13 mouse cellular contexts compared by ENCODE assay signal in the genomic region with DNA sequence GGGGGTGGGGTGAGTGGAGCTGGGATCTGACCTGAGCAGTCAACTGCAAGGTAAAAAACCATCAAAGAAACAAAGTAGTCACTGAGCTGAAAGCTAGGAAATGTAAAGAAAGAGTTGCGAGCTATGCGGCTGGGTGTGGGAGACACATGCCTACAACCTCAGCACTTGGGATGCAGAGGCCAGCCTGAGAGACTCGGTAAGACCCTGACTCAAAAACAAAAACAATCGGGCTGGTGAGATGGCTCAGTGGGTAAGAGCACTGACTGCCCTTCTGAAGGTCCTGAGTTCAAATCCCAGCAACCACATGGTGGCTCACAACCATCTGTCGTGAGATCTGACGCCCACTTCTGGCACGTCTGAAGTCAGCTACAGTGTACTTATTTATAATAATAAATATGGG. TPM values are rescaled to one million over a fixed set of nuclear protein-coding genes. Genes with fewer than 3 reads are reported as not detected.
DNase-seq lines count a peak whose midpoint lies in the region; ATAC-seq and TF ChIP-seq lines count a peak whose summit lies in the region.
"Not testable (repeated sequence)": the region's sequence is repeated elsewhere in the genome, so short reads cannot be mapped to it uniquely, and the experiment has no call there.
"Had no signal": no experiment of that assay in that cellular context is flagged by ENCODE, and none has a peak within 500 bp of the region (broad histone marks: within the 10 kb centered on the region; RNA-seq: fewer than 3 reads in every experiment).

No protein-coding gene starts in this region.

- TF ChIP-seq EP300 in MEL (IDR thresholded peaks at IDR 0.05; ENCODE audit: low read depth in 1 of 2, low read length in 2 of 2), result not testable (repeated sequence)

- H3K4me2 ChIP-seq in embryonic facial prominence, embryonic 15.5 days (replicated peaks), result peak overlapping the region; percentile 86
- H3K4me2 ChIP-seq in heart, embryonic 12.5 days, result peak overlapping the region; percentile 89
- H3K4me2 ChIP-seq in intestine, embryonic 15.5 days (replicated peaks), result peak overlapping the region; percentile 88
- peak overlapping the region; percentile 88 for H3K4me2 ChIP-seq in limb, embryonic 13.5 days (replicated peaks)
- H3K4me2 ChIP-seq in lung, embryonic 16.5 days (ENCODE audit: low read depth, low read length), result peak overlapping the region; percentile 66
- H3K4me2 ChIP-seq in neural tube, embryonic 13.5 days, result peak overlapping the region; percentile 97

- H3K79me2 ChIP-seq in MEL (ENCODE audit: control insufficient read depth, insufficient read depth, low read length, poor library complexity), result peaks cover 26% of the 10 kb centered on the region

- not testable (repeated sequence) for H3K27ac ChIP-seq in MEL (ENCODE audit: control insufficient read depth, low read depth, low read length); neural tube, embryonic 13.5 days (replicated peaks)
- H3K27ac ChIP-seq in embryonic facial prominence, embryonic 15.5 days (replicated peaks), result peak overlapping the region; percentile 95; the same call in 1 of the 2 replicates
- peak overlapping the region; percentile 96 for H3K27ac ChIP-seq in heart, embryonic 12.5 days (ENCODE audit: poor library complexity, severe bottlenecking)
- peak overlapping the region; percentile 74 for H3K27ac ChIP-seq in intestine, embryonic 15.5 days
- peak overlapping the region; percentile 95; the same call in 1 of the 2 replicates for H3K27ac ChIP-seq in limb, embryonic 13.5 days
- peak overlapping the region; percentile 99 for H3K27ac ChIP-seq in lung, embryonic 16.5 days (ENCODE audit: low read length)

- not testable (repeated sequence) for DNase-seq in MEL (ENCODE audit: low read depth, low spot score)
- DNase-seq in thymus, postnatal 4 days, result peak; percentile 18

- not testable (repeated sequence) for H3K9me3 ChIP-seq in MEL (replicated peaks; ENCODE audit: insufficient read depth, low read length); embryonic facial prominence, embryonic 15.5 days (replicated peaks); heart, embryonic 12.5 days (replicated peaks); intestine, embryonic 15.5 days; limb, embryonic 13.5 days; lung, embryonic 16.5 days (ENCODE audit: control insufficient read depth, low read length); neural tube, embryonic 13.5 days

- peak overlapping the region; percentile 64 to 94 for H3K4me3 ChIP-seq in MEL (ENCODE audit: control insufficient read depth in 1 of 2, insufficient read depth in 1 of 2, low read depth in 2 of 2, low read length in 2 of 2)
- H3K4me3 ChIP-seq in embryonic facial prominence, embryonic 15.5 days (replicated peaks), result peak overlapping the region; percentile 57; the same call in 1 of the 2 replicates
- H3K4me3 ChIP-seq in heart, embryonic 12.5 days, result peak overlapping the region; percentile 70
- H3K4me3 ChIP-seq in intestine, embryonic 15.5 days (replicated peaks), result 0 out of 2 replicates have a peak overlapping the region, but pooled peaks have one; percentile 57
- peak overlapping the region; percentile 63 for H3K4me3 ChIP-seq in limb, embryonic 13.5 days
- H3K4me3 ChIP-seq in lung, embryonic 16.5 days (ENCODE audit: low read length), result peak overlapping the region; percentile 62
- 0 out of 2 replicates have a peak overlapping the region, but pooled peaks have one; percentile 53 for H3K4me3 ChIP-seq in neural tube, embryonic 13.5 days

- 81% methylated on average over 7 of the region's 7 CpGs for WGBS in embryonic facial prominence, embryonic 15.5 days
- 84% methylated on average over 7 of the region's 7 CpGs for WGBS in heart, embryonic 12.5 days
- 79% methylated on average over 7 of the region's 7 CpGs for WGBS in intestine, embryonic 15.5 days
- 82% methylated on average over 7 of the region's 7 CpGs for WGBS in limb, embryonic 13.5 days
- WGBS in lung, embryonic 16.5 days, result 67% methylated on average over 7 of the region's 7 CpGs
- 90% methylated on average over 7 of the region's 7 CpGs for WGBS in neural tube, embryonic 13.5 days

- not testable (repeated sequence) for TF ChIP-seq RAD21 in MEL (IDR thresholded peaks at IDR 0.05; ENCODE audit: low read depth, low read length)

- H3K9ac ChIP-seq in MEL (ENCODE audit: control insufficient read depth, low read depth, low read length, poor library complexity, severe bottlenecking), result peak overlapping the region; percentile 12; the same call in 1 of the 2 replicates
- H3K9ac ChIP-seq in embryonic facial prominence, embryonic 15.5 days; intestine, embryonic 15.5 days; limb, embryonic 13.5 days: not testable (repeated sequence)
- H3K9ac ChIP-seq in heart, embryonic 12.5 days, result 0 out of 2 replicates have a peak overlapping the region, but pooled peaks have one; percentile 96
- H3K9ac ChIP-seq in lung, embryonic 16.5 days (ENCODE audit: low read length), result peak overlapping the region; percentile 96
- H3K9ac ChIP-seq in neural tube, embryonic 13.5 days, result peak overlapping the region; percentile 77; the same call in 1 of the 2 replicates

- H3K36me3 ChIP-seq in MEL (ENCODE audit: control insufficient read depth in 1 of 2, insufficient read depth in 2 of 2, low read length in 2 of 2), result peaks cover 6 to 12% of the 10 kb centered on the region in 2 experiments
- H3K36me3 ChIP-seq in embryonic facial prominence, embryonic 15.5 days, result peaks cover 23% of the 10 kb centered on the region
- H3K36me3 ChIP-seq in heart, embryonic 12.5 days, result peaks cover 27% of the 10 kb centered on the region
- peaks cover 15% of the 10 kb centered on the region for H3K36me3 ChIP-seq in intestine, embryonic 15.5 days
- H3K36me3 ChIP-seq in limb, embryonic 13.5 days, result peaks cover 35% of the 10 kb centered on the region
- peaks cover 18% of the 10 kb centered on the region for H3K36me3 ChIP-seq in lung, embryonic 16.5 days (ENCODE audit: control insufficient read depth, insufficient read depth, low read length)
- H3K36me3 ChIP-seq in neural tube, embryonic 13.5 days, result peaks cover 26% of the 10 kb centered on the region

- H3K27me3 ChIP-seq in MEL (ENCODE audit: control insufficient read depth in 1 of 2, insufficient read depth in 2 of 2, low read length in 2 of 2); embryonic facial prominence, embryonic 15.5 days; heart, embryonic 12.5 days (replicated peaks); intestine, embryonic 15.5 days (replicated peaks); limb, embryonic 13.5 days; lung, embryonic 16.5 days (ENCODE audit: control insufficient read depth, insufficient read depth, low read depth, low read length); neural tube, embryonic 13.5 days: not testable (repeated sequence)

- ATAC-seq in embryonic facial prominence, embryonic 15.5 days (ENCODE audit: insufficient number of reproducible peaks, low FRiP score, low TSS enrichment, low read depth); heart, embryonic 12.5 days (ENCODE audit: insufficient number of reproducible peaks, low FRiP score); intestine, embryonic 15.5 days; limb, embryonic 13.5 days (ENCODE audit: low FRiP score, low read depth); lung, embryonic 16.5 days (ENCODE audit: low read depth); neural tube, embryonic 13.5 days (ENCODE audit: low read depth): not testable (repeated sequence)

- H3K4me1 ChIP-seq in MEL (ENCODE audit: control insufficient read depth in 1 of 2, insufficient read depth in 2 of 2, low read length in 2 of 2), result not testable (repeated sequence)
- H3K4me1 ChIP-seq in embryonic facial prominence, embryonic 15.5 days, result peaks cover 42% of the 10 kb centered on the region
- peaks cover 31% of the 10 kb centered on the region for H3K4me1 ChIP-seq in heart, embryonic 12.5 days (replicated peaks)
- peaks cover 28% of the 10 kb centered on the region for H3K4me1 ChIP-seq in intestine, embryonic 15.5 days (replicated peaks)
- peaks cover 38% of the 10 kb centered on the region for H3K4me1 ChIP-seq in limb, embryonic 13.5 days
- H3K4me1 ChIP-seq in lung, embryonic 16.5 days (replicated peaks; ENCODE audit: control insufficient read depth, insufficient read depth, low read length), result peaks cover 28% of the 10 kb centered on the region
- H3K4me1 ChIP-seq in neural tube, embryonic 13.5 days (replicated peaks), result peaks cover 44% of the 10 kb centered on the region

- not testable (repeated sequence) for TF ChIP-seq POLR2A in MEL (IDR thresholded peaks at IDR 0.05; ENCODE audit: control insufficient read depth in 1 of 2, insufficient read depth in 1 of 2, low read depth in 1 of 2, low read length in 2 of 2, poor library complexity in 1 of 2)

- not testable (repeated sequence) for TF ChIP-seq CTCF in MEL (IDR thresholded peaks at IDR 0.05 in 2 of 3, conservative IDR thresholded peaks at IDR 0.05 in 1 of 3; ENCODE audit: control insufficient read depth in 1 of 3, insufficient read depth in 1 of 3, low read depth in 2 of 3, low read length in 3 of 3, poor library complexity in 1 of 3, severe bottlenecking in 1 of 3)

RNA-seq across cellular contexts. Expression of gene Atp6v1g2, which starts 0.6 kb away (rescaled TPM):
- total RNA-seq in MEL (2012; rRNA removed), result 0.46 and 0.56 TPM in 2 replicates
- polyA plus RNA-seq in MEL (2012; ENCODE audit: insufficient read depth in 1 of 2, insufficient read length in 2 of 2, low read depth in 1 of 2, low replicate concordance in 2 of 2, missing spikeins in 1 of 2), result 1 to 10 TPM in 1 of 2 experiments, not detected in 1; 4.7 TPM
- polyA plus RNA-seq in embryonic facial prominence, embryonic 15.5 days (2015; fragmentation: Nextera tagmentation; extraction: Ambion mirVana), result 4.1 and 4.4 TPM in 2 replicates
- 10.0 and 12.5 TPM in 2 replicates for polyA plus RNA-seq in heart, embryonic 12.5 days (2016; fragmentation: Nextera tagmentation; extraction: Ambion mirVana)
- 4.1 and 4.3 TPM in 2 replicates for polyA plus RNA-seq in intestine, embryonic 15.5 days (2015; fragmentation: Nextera tagmentation; extraction: Ambion mirVana)
- 4.2 and 5.3 TPM in 2 replicates for polyA plus RNA-seq in limb, embryonic 13.5 days (2015; fragmentation: Nextera tagmentation; extraction: Ambion mirVana)
- 4.9 and 5.9 TPM in 2 replicates for polyA plus RNA-seq in lung, embryonic 16.5 days (2015; fragmentation: Nextera tagmentation; extraction: Ambion mirVana)
- polyA plus RNA-seq in neural tube, embryonic 13.5 days (2015; fragmentation: Nextera tagmentation; extraction: Ambion mirVana), result 58.9 and 66.1 TPM in 2 replicates

RNA-seq across cellular contexts. Expression of gene Nfkbil1, which starts 1.5 kb away (rescaled TPM):
- total RNA-seq in MEL (2012; rRNA removed), result 10.1 and 10.3 TPM in 2 replicates
- 10 to 100 TPM in 1 of 2 experiments, not detected in 1; 26.0 TPM for polyA plus RNA-seq in MEL (2012; ENCODE audit: insufficient read depth in 1 of 2, insufficient read length in 2 of 2, low read depth in 1 of 2, low replicate concordance in 2 of 2, missing spikeins in 1 of 2)
- 11.8 and 12.7 TPM in 2 replicates for polyA plus RNA-seq in embryonic facial prominence, embryonic 15.5 days (2015; fragmentation: Nextera tagmentation; extraction: Ambion mirVana)
- polyA plus RNA-seq in heart, embryonic 12.5 days (2016; fragmentation: Nextera tagmentation; extraction: Ambion mirVana), result 9.0 and 9.8 TPM in 2 replicates
- polyA plus RNA-seq in intestine, embryonic 15.5 days (2015; fragmentation: Nextera tagmentation; extraction: Ambion mirVana), result 9.9 and 11.0 TPM in 2 replicates
- polyA plus RNA-seq in limb, embryonic 13.5 days (2015; fragmentation: Nextera tagmentation; extraction: Ambion mirVana), result 11.3 and 12.2 TPM in 2 replicates
- polyA plus RNA-seq in lung, embryonic 16.5 days (2015; fragmentation: Nextera tagmentation; extraction: Ambion mirVana), result 10.0 and 11.0 TPM in 2 replicates
- polyA plus RNA-seq in neural tube, embryonic 13.5 days (2015; fragmentation: Nextera tagmentation; extraction: Ambion mirVana), result 9.5 and 10.8 TPM in 2 replicates

RNA-seq across cellular contexts. Expression of gene Ddx39b, which starts 7.5 kb away (rescaled TPM):
- 206 and 270 TPM in 2 replicates for total RNA-seq in MEL (2012; rRNA removed)
- polyA plus RNA-seq in MEL (2012; ENCODE audit: insufficient read depth in 1 of 2, insufficient read length in 2 of 2, low read depth in 1 of 2, low replicate concordance in 2 of 2, missing spikeins in 1 of 2), result 100 to 1,000 TPM; 581 to 787 TPM
- polyA plus RNA-seq in embryonic facial prominence, embryonic 15.5 days (2015; fragmentation: Nextera tagmentation; extraction: Ambion mirVana), result 406 and 413 TPM in 2 replicates
- 282 and 285 TPM in 2 replicates for polyA plus RNA-seq in heart, embryonic 12.5 days (2016; fragmentation: Nextera tagmentation; extraction: Ambion mirVana)
- polyA plus RNA-seq in intestine, embryonic 15.5 days (2015; fragmentation: Nextera tagmentation; extraction: Ambion mirVana), result 382 and 388 TPM in 2 replicates
- polyA plus RNA-seq in limb, embryonic 13.5 days (2015; fragmentation: Nextera tagmentation; extraction: Ambion mirVana), result 552 and 562 TPM in 2 replicates
- polyA plus RNA-seq in lung, embryonic 16.5 days (2015; fragmentation: Nextera tagmentation; extraction: Ambion mirVana), result 437 and 448 TPM in 2 replicates
- polyA plus RNA-seq in neural tube, embryonic 13.5 days (2015; fragmentation: Nextera tagmentation; extraction: Ambion mirVana), result 385 and 402 TPM in 2 replicates

RNA-seq across cellular contexts. Expression of gene Gm16181, which starts 13.5 kb away (rescaled TPM):
- not detected in 2 replicates for total RNA-seq in MEL (2012; rRNA removed)
- polyA plus RNA-seq in MEL (2012; ENCODE audit: insufficient read depth in 1 of 2, insufficient read length in 2 of 2, low read depth in 1 of 2, low replicate concordance in 2 of 2, missing spikeins in 1 of 2), result under 1 TPM in 1 of 2 experiments, not detected in 1; 0.58 TPM
- 0.57 TPM in 1 of 2 replicates, not detected in the other for polyA plus RNA-seq in embryonic facial prominence, embryonic 15.5 days (2015; fragmentation: Nextera tagmentation; extraction: Ambion mirVana)
- 0.55 TPM in 1 of 2 replicates, not detected in the other for polyA plus RNA-seq in heart, embryonic 12.5 days (2016; fragmentation: Nextera tagmentation; extraction: Ambion mirVana)
- polyA plus RNA-seq in intestine, embryonic 15.5 days (2015; fragmentation: Nextera tagmentation; extraction: Ambion mirVana), result 0.59 and 0.81 TPM in 2 replicates
- 0.40 and 0.60 TPM in 2 replicates for polyA plus RNA-seq in limb, embryonic 13.5 days (2015; fragmentation: Nextera tagmentation; extraction: Ambion mirVana)
- polyA plus RNA-seq in lung, embryonic 16.5 days (2015; fragmentation: Nextera tagmentation; extraction: Ambion mirVana), result 1.2 TPM in 1 of 2 replicates, not detected in the other
- 0.56 TPM in 1 of 2 replicates, not detected in the other for polyA plus RNA-seq in neural tube, embryonic 13.5 days (2015; fragmentation: Nextera tagmentation; extraction: Ambion mirVana)
- total RNA-seq: heart, postnatal 36 days; layer of hippocampus, postnatal 10 days; left cerebral cortex, postnatal 36 days; megakaryocyte progenitor cell, adult 5-6 weeks had no signal
- polyA plus RNA-seq: forebrain, embryonic 11.5 days had no signal

RNA-seq across cellular contexts. Expression of gene H2-D1, which starts 28.4 kb away (rescaled TPM):
- total RNA-seq in MEL (2012; rRNA removed), result 58.7 and 60.1 TPM in 2 replicates
- polyA plus RNA-seq in MEL (2012; ENCODE audit: insufficient read depth in 1 of 2, insufficient read length in 2 of 2, low read depth in 1 of 2, low replicate concordance in 2 of 2, missing spikeins in 1 of 2), result 10 to 100 TPM in 1 of 2 experiments, not detected in 1; 97.9 TPM
- polyA plus RNA-seq in embryonic facial prominence, embryonic 15.5 days (2015; fragmentation: Nextera tagmentation; extraction: Ambion mirVana), result 81.6 and 82.0 TPM in 2 replicates
- polyA plus RNA-seq in heart, embryonic 12.5 days (2016; fragmentation: Nextera tagmentation; extraction: Ambion mirVana), result 30.2 and 32.8 TPM in 2 replicates
- 148 and 190 TPM in 2 replicates for polyA plus RNA-seq in intestine, embryonic 15.5 days (2015; fragmentation: Nextera tagmentation; extraction: Ambion mirVana)
- polyA plus RNA-seq in limb, embryonic 13.5 days (2015; fragmentation: Nextera tagmentation; extraction: Ambion mirVana), result 29.1 and 30.8 TPM in 2 replicates
- 141 and 161 TPM in 2 replicates for polyA plus RNA-seq in lung, embryonic 16.5 days (2015; fragmentation: Nextera tagmentation; extraction: Ambion mirVana)
- polyA plus RNA-seq in neural tube, embryonic 13.5 days (2015; fragmentation: Nextera tagmentation; extraction: Ambion mirVana), result 70.5 and 79.1 TPM in 2 replicates
